Mouse (Mus musculus): ENCODE measurements around the gene Zscan21. TPM values are rescaled to one million over a fixed set of nuclear protein-coding genes. Genes with fewer than 3 reads are reported as not detected.
A peak's percentile ranks its signal among the peaks of the same experiment; 100 is the strongest.

Zscan21 gene
- polyA plus RNA-seq (2016; fragmentation: Nextera tagmentation; extraction: Ambion mirVana), result 105 and 114 TPM in 2 replicates

GRCm38 (mm10) chr5:138116255-138117198, at the start of gene Zscan21:
Gene Zscan21, plus strand, starts transcription at chr5:138116903.
- H3K4me1 ChIP-seq, result peaks cover 16% of the 10 kb centered on the region
- WGBS, result 7% methylated on average over 38 of the region's 38 CpGs
- no peaks in the 10 kb centered on the region for H3K27me3 ChIP-seq (ENCODE audit: low read depth, poor library complexity, severe bottlenecking)
- H3K4me3 ChIP-seq, result peak within 1 kb of the TSS; percentile 72
- H3K27ac ChIP-seq (replicated peaks), result peak within 1 kb of the TSS; percentile 92
- DNase-seq (ENCODE audit: low spot score), result peak; percentile 91
- peaks cover 24% of the 10 kb centered on the region for H3K36me3 ChIP-seq
- no peaks in the 10 kb centered on the region for H3K9me3 ChIP-seq (replicated peaks)

GRCm38 (mm10) chr5:138073803-138074202, 42.9 kb upstream of the Zscan21 start:
- H3K4me3 ChIP-seq, result no peak overlapping the region
- H3K27me3 ChIP-seq (ENCODE audit: low read depth, poor library complexity, severe bottlenecking), result no peaks in the 10 kb centered on the region
- 89% methylated on average over 4 of the region's 4 CpGs for WGBS
- DNase-seq (ENCODE audit: low spot score), result no peak
- H3K4me1 ChIP-seq, result no peaks in the 10 kb centered on the region
- no peaks in the 10 kb centered on the region for H3K36me3 ChIP-seq
- no peaks in the 10 kb centered on the region for H3K9me3 ChIP-seq (replicated peaks)
- H3K27ac ChIP-seq (replicated peaks), result no peak overlapping the region

GRCm38 (mm10) chr5:138075684-138076083, 41.0 kb upstream of the Zscan21 start:
- no peaks in the 10 kb centered on the region for H3K36me3 ChIP-seq
- H3K4me1 ChIP-seq, result no peaks in the 10 kb centered on the region
- no peak overlapping the region for H3K4me3 ChIP-seq
- WGBS, result 80% methylated on average over 3 of the region's 3 CpGs
- no peaks in the 10 kb centered on the region for H3K9me3 ChIP-seq (replicated peaks)
- DNase-seq (ENCODE audit: low spot score), result no peak
- H3K27me3 ChIP-seq (ENCODE audit: low read depth, poor library complexity, severe bottlenecking), result no peaks in the 10 kb centered on the region
- H3K27ac ChIP-seq (replicated peaks), result no peak overlapping the region

- H3K9me3 ChIP-seq (replicated peaks), result no peaks in the 10 kb centered on the region
- H3K36me3 ChIP-seq, result no peaks in the 10 kb centered on the region
- H3K4me1 ChIP-seq, result no peaks in the 10 kb centered on the region
- no peaks in the 10 kb centered on the region for H3K27me3 ChIP-seq (ENCODE audit: low read depth, poor library complexity, severe bottlenecking)
- no peak overlapping the region for H3K27ac ChIP-seq (replicated peaks)
- no peak for DNase-seq (ENCODE audit: low spot score)
- 57% methylated on average over 2 of the region's 2 CpGs for WGBS
- no peak overlapping the region for H3K4me3 ChIP-seq
Measured at GRCm38 (mm10) chr5:138076148-138076547, 40.6 kb upstream of the Zscan21 start.

GRCm38 (mm10) chr5:138080456-138080855, 36.2 kb upstream of the Zscan21 start:
- 92% methylated on average over 5 of the region's 5 CpGs for WGBS
- no peaks in the 10 kb centered on the region for H3K27me3 ChIP-seq (ENCODE audit: low read depth, poor library complexity, severe bottlenecking)
- no peak overlapping the region for H3K4me3 ChIP-seq
- H3K9me3 ChIP-seq (replicated peaks), result no peaks in the 10 kb centered on the region
- no peaks in the 10 kb centered on the region for H3K4me1 ChIP-seq
- DNase-seq (ENCODE audit: low spot score), result no peak
- H3K36me3 ChIP-seq, result no peaks in the 10 kb centered on the region
- H3K27ac ChIP-seq (replicated peaks), result no peak overlapping the region

- no peak for DNase-seq (ENCODE audit: low spot score)
- no peaks in the 10 kb centered on the region for H3K27me3 ChIP-seq (ENCODE audit: low read depth, poor library complexity, severe bottlenecking)
- 80% methylated on average over 9 of the region's 9 CpGs for WGBS
- H3K9me3 ChIP-seq (replicated peaks), result no peaks in the 10 kb centered on the region
- H3K27ac ChIP-seq (replicated peaks), result no peak overlapping the region
- H3K4me1 ChIP-seq, result peaks cover 7% of the 10 kb centered on the region
- H3K36me3 ChIP-seq, result no peaks in the 10 kb centered on the region
- H3K4me3 ChIP-seq, result no peak overlapping the region
Measured at GRCm38 (mm10) chr5:138081446-138081845, 35.3 kb upstream of the Zscan21 start.

- DNase-seq (ENCODE audit: low spot score), result no peak
- peaks cover 14% of the 10 kb centered on the region for H3K4me1 ChIP-seq
- no peak overlapping the region for H3K27ac ChIP-seq (replicated peaks)
- no peak overlapping the region for H3K4me3 ChIP-seq
- peaks cover 16% of the 10 kb centered on the region for H3K36me3 ChIP-seq
- H3K27me3 ChIP-seq (ENCODE audit: low read depth, poor library complexity, severe bottlenecking), result no peaks in the 10 kb centered on the region
- WGBS, result 63% methylated on average over 2 of the region's 2 CpGs
- H3K9me3 ChIP-seq (replicated peaks), result no peaks in the 10 kb centered on the region
Measured at GRCm38 (mm10) chr5:138083318-138083900, 33.3 kb upstream of the Zscan21 start.

GRCm38 (mm10) chr5:138083936-138084335, 32.8 kb upstream of the Zscan21 start:
- DNase-seq (ENCODE audit: low spot score), result no peak
- 94% methylated on average over 2 of the region's 2 CpGs for WGBS
- no peaks in the 10 kb centered on the region for H3K9me3 ChIP-seq (replicated peaks)
- H3K4me3 ChIP-seq, result no peak overlapping the region
- peaks cover 14% of the 10 kb centered on the region for H3K4me1 ChIP-seq
- no peaks in the 10 kb centered on the region for H3K27me3 ChIP-seq (ENCODE audit: low read depth, poor library complexity, severe bottlenecking)
- no peak overlapping the region for H3K27ac ChIP-seq (replicated peaks)
- H3K36me3 ChIP-seq, result peaks cover 21% of the 10 kb centered on the region

- peaks cover 27% of the 10 kb centered on the region for H3K36me3 ChIP-seq
- H3K27ac ChIP-seq (replicated peaks), result peak overlapping the region; percentile 98
- peak overlapping the region; percentile 84 for H3K4me3 ChIP-seq
- WGBS, result 65% methylated on average over 2 of the region's 2 CpGs
- no peaks in the 10 kb centered on the region for H3K9me3 ChIP-seq (replicated peaks)
- H3K4me1 ChIP-seq, result peaks cover 14% of the 10 kb centered on the region
- peak; percentile 14 for DNase-seq (ENCODE audit: low spot score)
- H3K27me3 ChIP-seq (ENCODE audit: low read depth, poor library complexity, severe bottlenecking), result no peaks in the 10 kb centered on the region
Measured at GRCm38 (mm10) chr5:138084507-138084906, 32.2 kb upstream of the Zscan21 start.

GRCm38 (mm10) chr5:138084996-138085395, 31.7 kb upstream of the Zscan21 start, which contains the start of gene Zkscan1:
Gene Zkscan1, plus strand, starts transcription at chr5:138085084.
- H3K9me3 ChIP-seq (replicated peaks), result no peaks in the 10 kb centered on the region
- peaks cover 27% of the 10 kb centered on the region for H3K36me3 ChIP-seq
- H3K27ac ChIP-seq (replicated peaks), result peak within 1 kb of the TSS; percentile 98
- H3K4me1 ChIP-seq, result peaks cover 14% of the 10 kb centered on the region
- 0% methylated on average over 27 of the region's 27 CpGs for WGBS
- H3K4me3 ChIP-seq, result peak within 1 kb of the TSS; percentile 84
- H3K27me3 ChIP-seq (ENCODE audit: low read depth, poor library complexity, severe bottlenecking), result no peaks in the 10 kb centered on the region
- peak; percentile 89 for DNase-seq (ENCODE audit: low spot score)

GRCm38 (mm10) chr5:138085421-138085911, 31.2 kb upstream of the Zscan21 start:
- no peak for DNase-seq (ENCODE audit: low spot score)
- under 1% methylated on average over 18 of the region's 18 CpGs for WGBS
- H3K4me1 ChIP-seq, result peaks cover 14% of the 10 kb centered on the region
- peak overlapping the region; percentile 84 for H3K4me3 ChIP-seq
- H3K27me3 ChIP-seq (ENCODE audit: low read depth, poor library complexity, severe bottlenecking), result no peaks in the 10 kb centered on the region
- peak overlapping the region; percentile 98 for H3K27ac ChIP-seq (replicated peaks)
- H3K36me3 ChIP-seq, result peaks cover 27% of the 10 kb centered on the region
- no peaks in the 10 kb centered on the region for H3K9me3 ChIP-seq (replicated peaks)

GRCm38 (mm10) chr5:138086842-138087241, 29.9 kb upstream of the Zscan21 start:
- peaks cover 30% of the 10 kb centered on the region for H3K36me3 ChIP-seq
- no peaks in the 10 kb centered on the region for H3K27me3 ChIP-seq (ENCODE audit: low read depth, poor library complexity, severe bottlenecking)
- no peaks in the 10 kb centered on the region for H3K9me3 ChIP-seq (replicated peaks)
- H3K27ac ChIP-seq (replicated peaks), result no peak overlapping the region
- peaks cover 14% of the 10 kb centered on the region for H3K4me1 ChIP-seq
- WGBS, result 81% methylated on average over 3 of the region's 3 CpGs
- H3K4me3 ChIP-seq, result peak overlapping the region; percentile 84
- DNase-seq (ENCODE audit: low spot score), result no peak

- H3K4me1 ChIP-seq, result peaks cover 14% of the 10 kb centered on the region
- peaks cover 43% of the 10 kb centered on the region for H3K36me3 ChIP-seq
- no peak for DNase-seq (ENCODE audit: low spot score)
- WGBS, result 88% methylated on average over 3 of the region's 3 CpGs
- H3K27ac ChIP-seq (replicated peaks), result no peak overlapping the region
- H3K27me3 ChIP-seq (ENCODE audit: low read depth, poor library complexity, severe bottlenecking), result no peaks in the 10 kb centered on the region
- no peaks in the 10 kb centered on the region for H3K9me3 ChIP-seq (replicated peaks)
- H3K4me3 ChIP-seq, result no peak overlapping the region
Measured at GRCm38 (mm10) chr5:138088366-138088765, 28.3 kb upstream of the Zscan21 start.
